Mouse (Mus musculus): ENCODE measurements around the gene Slc15a3. TPM values are rescaled to one million over a fixed set of nuclear protein-coding genes. Genes with fewer than 3 reads are reported as not detected.

The Slc15a3 gene
- polyA plus RNA-seq, 1 experiment from 2014 or later: 4.4 TPM

- peak within 1 kb of the TSS; percentile 23; the same call in 1 of the 2 replicates for H3K9ac ChIP-seq (replicated peaks)
- ATAC-seq: no peak
Observed at GRCm38 (mm10) chr19:10869886-10870527, 30.5 kb downstream of the Slc15a3 start, which contains the start of gene Tmem132a. Gene Tmem132a, minus strand, starts transcription at chr19:10869940.

GRCm38 (mm10) chr19:10870676-10871075 lies 31.1 kb downstream of the Slc15a3 start:
- Histone ChIP-seq H3K27ac (ENCODE audit: low read depth) (no peak overlapping the region), H3K4me1 (ENCODE audit: insufficient read depth) (peaks cover 11% of the 10 kb centered on the region; the same call in 1 of the 2 replicates), H3K4me2 (ENCODE audit: low read depth, low read length) (no peak overlapping the region), H3K9me3 (ENCODE audit: low read length) (no peaks in the 10 kb centered on the region), H3K9ac (replicated peaks) (no peak overlapping the region), H3K4me3 (ENCODE audit: low read depth, low read length) (no peak overlapping the region), H3K36me3 (replicated peaks; ENCODE audit: insufficient read depth, low read length) (peaks cover 14% of the 10 kb centered on the region), H3K27me3 (ENCODE audit: insufficient read depth, low read length) (peaks cover 21% of the 10 kb centered on the region)
- TF ChIP-seq CTCF (IDR thresholded peaks at IDR 0.05; ENCODE audit: low read depth) (no peak), EP300 (IDR thresholded peaks at IDR 0.05; ENCODE audit: low read depth) (no peak)
- ATAC-seq (no peak), DNase-seq (no peak)
- WGBS (ENCODE audit: insufficient replicate concordance): 86% methylated on average over 3 of the region's 3 CpGs

More at GRCm38 (mm10) chr19:10869886-10870527, 30.5 kb downstream of the Slc15a3 start, which contains the start of gene Tmem132a:
- H3K4me3 ChIP-seq (ENCODE audit: low read depth, low read length): peak within 1 kb of the TSS; percentile 45
- peaks cover 21% of the 10 kb centered on the region for H3K27me3 ChIP-seq (ENCODE audit: insufficient read depth, low read length)
- no peaks in the 10 kb centered on the region for H3K9me3 ChIP-seq (ENCODE audit: low read length)
- H3K27ac ChIP-seq (ENCODE audit: low read depth): no peak within 1 kb of the TSS
- DNase-seq: no peak
- peaks cover 14% of the 10 kb centered on the region for H3K36me3 ChIP-seq (replicated peaks; ENCODE audit: insufficient read depth, low read length)
- H3K4me2 ChIP-seq (ENCODE audit: low read depth, low read length): peak within 1 kb of the TSS; percentile 66
- WGBS (ENCODE audit: insufficient replicate concordance): 13% methylated on average over 8 of the region's 8 CpGs
- peaks cover 11% of the 10 kb centered on the region; the same call in 1 of the 2 replicates for H3K4me1 ChIP-seq (ENCODE audit: insufficient read depth)
- TF ChIP-seq CTCF (IDR thresholded peaks at IDR 0.05; ENCODE audit: low read depth) (no peak), EP300 (IDR thresholded peaks at IDR 0.05; ENCODE audit: low read depth) (no peak)

- H3K27me3 ChIP-seq (ENCODE audit: insufficient read depth, low read length): peaks cover 21% of the 10 kb centered on the region
- TF ChIP-seq CTCF (IDR thresholded peaks at IDR 0.05; ENCODE audit: low read depth): no peak
- TF ChIP-seq EP300 (IDR thresholded peaks at IDR 0.05; ENCODE audit: low read depth): no peak
- H3K4me3 ChIP-seq (ENCODE audit: low read depth, low read length): no peak overlapping the region
- H3K27ac ChIP-seq (ENCODE audit: low read depth): no peak overlapping the region
- no peak overlapping the region for H3K4me2 ChIP-seq (ENCODE audit: low read depth, low read length)
- H3K9me3 ChIP-seq (ENCODE audit: low read length): no peaks in the 10 kb centered on the region
- ATAC-seq (no peak), DNase-seq (no peak)
- H3K4me1 ChIP-seq (ENCODE audit: insufficient read depth): peaks cover 11% of the 10 kb centered on the region; the same call in 1 of the 2 replicates
- H3K9ac ChIP-seq (replicated peaks): no peak overlapping the region
- WGBS (ENCODE audit: insufficient replicate concordance): 71% methylated on average over 14 of the region's 14 CpGs
- peaks cover 14% of the 10 kb centered on the region for H3K36me3 ChIP-seq (replicated peaks; ENCODE audit: insufficient read depth, low read length)
Observed at GRCm38 (mm10) chr19:10871328-10871961, 31.9 kb downstream of the Slc15a3 start.

GRCm38 (mm10) chr19:10878201-10878837 lies 38.8 kb downstream of the Slc15a3 start:
- Histone ChIP-seq H3K27me3 (ENCODE audit: insufficient read depth, low read length) (no peaks in the 10 kb centered on the region), H3K4me1 (ENCODE audit: insufficient read depth) (peaks cover 20% of the 10 kb centered on the region), H3K9me3 (ENCODE audit: low read length) (no peaks in the 10 kb centered on the region), H3K4me3 (ENCODE audit: low read depth, low read length) (no peak overlapping the region), H3K4me2 (ENCODE audit: low read depth, low read length) (no peak overlapping the region), H3K36me3 (replicated peaks; ENCODE audit: insufficient read depth, low read length) (peaks cover 6% of the 10 kb centered on the region; the same call in 1 of the 2 replicates), H3K9ac (replicated peaks) (no peak overlapping the region), H3K27ac (ENCODE audit: low read depth) (no peak overlapping the region)
- TF ChIP-seq CTCF (IDR thresholded peaks at IDR 0.05; ENCODE audit: low read depth) (no peak), EP300 (IDR thresholded peaks at IDR 0.05; ENCODE audit: low read depth) (no peak)
- 76% methylated on average over 7 of the region's 7 CpGs for WGBS (ENCODE audit: insufficient replicate concordance)
- DNase-seq: no peak
- ATAC-seq: no peak

- ATAC-seq (peak; percentile 26; the same call in 1 of the 2 replicates), DNase-seq (peak; percentile 60)
- H3K4me1 ChIP-seq (ENCODE audit: insufficient read depth): peaks cover 20% of the 10 kb centered on the region
- peak overlapping the region; percentile 73; the same call in 1 of the 2 replicates for H3K9ac ChIP-seq (replicated peaks)
- no peaks in the 10 kb centered on the region for H3K9me3 ChIP-seq (ENCODE audit: low read length)
- no peak for TF ChIP-seq EP300 (IDR thresholded peaks at IDR 0.05; ENCODE audit: low read depth)
- TF ChIP-seq CTCF (IDR thresholded peaks at IDR 0.05; ENCODE audit: low read depth): peak; percentile 58
- H3K27ac ChIP-seq (ENCODE audit: low read depth): no peak overlapping the region
- H3K4me3 ChIP-seq (ENCODE audit: low read depth, low read length): no peak overlapping the region
- H3K27me3 ChIP-seq (ENCODE audit: insufficient read depth, low read length): no peaks in the 10 kb centered on the region
- 22% methylated on average over 7 of the region's 7 CpGs for WGBS (ENCODE audit: insufficient replicate concordance)
- H3K4me2 ChIP-seq (ENCODE audit: low read depth, low read length): peak overlapping the region; percentile 85
- no peaks in the 10 kb centered on the region for H3K36me3 ChIP-seq (replicated peaks; ENCODE audit: insufficient read depth, low read length)
Observed at GRCm38 (mm10) chr19:10880085-10880974, 40.8 kb downstream of the Slc15a3 start.
